Mouse (Mus musculus): ENCODE measurements at regions not wholly inside any gene's neighbourhood (a gene's known extent, or its start where the extent isn't known, plus 50 kb on each side); places are given as distances from the start of the nearest gene placed in this dataset.

GRCm38 (mm10) chr8:117951656-117952055, 149.9 kb upstream of the Mphosph6 start:
- TF ChIP-seq CTCF (IDR thresholded peaks at IDR 0.05; ENCODE audit: extremely low read depth, insufficient read depth, low read length) (no peak), POLR2A (IDR thresholded peaks at IDR 0.05; ENCODE audit: extremely low read depth, insufficient read depth, low read length) (no peak)
